ENCODE assay signal across 22 mouse cellular contexts in the genomic region with DNA sequence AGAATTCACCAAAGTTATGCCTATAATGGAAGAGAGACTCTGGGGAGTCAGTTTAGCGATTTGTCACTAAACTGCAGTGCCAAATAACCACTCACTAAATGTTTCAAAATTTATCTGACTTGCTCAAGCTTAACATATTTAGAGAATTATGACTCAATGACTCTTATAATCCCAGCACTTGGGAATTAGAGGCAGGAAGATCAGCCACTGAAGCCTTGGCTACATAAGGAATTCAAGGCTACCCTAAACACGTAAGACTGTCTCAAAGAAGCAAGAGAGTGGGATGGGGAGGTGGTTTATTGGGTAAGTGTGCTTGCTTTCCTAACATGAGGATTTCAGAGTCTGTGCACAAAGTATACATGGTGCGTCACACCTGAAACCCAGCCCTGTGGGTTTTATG.
DNase-seq lines count a peak whose midpoint lies in the region; ATAC-seq lines count a peak whose summit lies in the region.
"Had no signal": no experiment of that assay in that cellular context is flagged by ENCODE, and none has a peak within 500 bp of the region (broad histone marks: within the 10 kb centered on the region; RNA-seq: fewer than 3 reads in every experiment).

No protein-coding gene starts in this region.

- H3K4me1 ChIP-seq in hindbrain, embryonic 13.5 days (replicated peaks) = no peaks in the 10 kb centered on the region
- H3K4me1 ChIP-seq in hindbrain, embryonic 10.5 days (replicated peaks) = no peaks in the 10 kb centered on the region
- H3K4me1 ChIP-seq in midbrain, embryonic 10.5 days = no peaks in the 10 kb centered on the region

- H3K9me3 ChIP-seq in hindbrain, embryonic 13.5 days = no peaks in the 10 kb centered on the region
- H3K9me3 ChIP-seq in hindbrain, embryonic 10.5 days = peaks cover 8% of the 10 kb centered on the region; the same call in 1 of the 2 replicates
- no peaks in the 10 kb centered on the region for H3K9me3 ChIP-seq in midbrain, embryonic 10.5 days (replicated peaks)
- H3K9me3 ChIP-seq: G1E had no signal

- no peak for ATAC-seq in hindbrain, embryonic 13.5 days (ENCODE audit: low FRiP score)
- ATAC-seq: activated CD4-positive, CD25-positive, alpha-beta regulatory T cell, adult 4 months; CD4-positive, CD25-positive, alpha-beta regulatory T cell, adult 4 months; Patski had no signal

- intact Hi-C loops in heart, postnatal 36 days (cut with DNase I) = no loop called here

- H3K4me3 ChIP-seq in hindbrain, embryonic 13.5 days = no peak overlapping the region
- no peak overlapping the region for H3K4me3 ChIP-seq in hindbrain, embryonic 10.5 days
- H3K4me3 ChIP-seq in midbrain, embryonic 10.5 days = no peak overlapping the region

- no peak overlapping the region for H3K9ac ChIP-seq in hindbrain, embryonic 13.5 days

- 91% methylated on average over 3 of the region's 3 CpGs for WGBS in hindbrain, embryonic 13.5 days
- WGBS in hindbrain, embryonic 10.5 days = 92% methylated on average over 3 of the region's 3 CpGs
- WGBS in midbrain, embryonic 10.5 days = 84% methylated on average over 3 of the region's 3 CpGs

- peak; percentile 37 for DNase-seq in heart, adult 11 months
- no peak for DNase-seq in heart, postnatal 36 days
- DNase-seq in hindbrain, embryonic 10.5 days (ENCODE audit: low spot score) = no peak
- peak; percentile 89 for DNase-seq in fat pad, adult 2 months (ENCODE audit: extremely low read depth, low read depth, low spot score)
- peak; percentile 91 for DNase-seq in gonadal fat pad, adult 2 months (ENCODE audit: low read depth)
- DNase-seq in midbrain, embryonic 10.5 days (ENCODE audit: low spot score) = no peak
- DNase-seq in adrenal gland, postnatal 14 days = no peak
- DNase-seq: adrenal gland, adult 2 months; adrenal gland, adult 8-10 months; adrenal gland, postnatal 10 days; adrenal gland, postnatal 25 days; adrenal gland, postnatal 36 days; B cell, adult 2 months; cerebellum, adult 11 months; cerebellum, adult 11-12 months; cerebellum, adult 18-20 months had no signal

- H3K36me3 ChIP-seq in hindbrain, embryonic 13.5 days = peaks cover 4% of the 10 kb centered on the region; the same call in 1 of the 2 replicates
- no peaks in the 10 kb centered on the region for H3K36me3 ChIP-seq in hindbrain, embryonic 10.5 days
- H3K36me3 ChIP-seq in midbrain, embryonic 10.5 days = no peaks in the 10 kb centered on the region
- H3K36me3 ChIP-seq: G1E had no signal

- 0 out of 2 replicates have a peak overlapping the region, but pooled peaks have one; percentile 26 for H3K27ac ChIP-seq in hindbrain, embryonic 13.5 days
- H3K27ac ChIP-seq in hindbrain, embryonic 10.5 days = no peak overlapping the region
- no peak overlapping the region for H3K27ac ChIP-seq in midbrain, embryonic 10.5 days (replicated peaks)

- H3K27me3 ChIP-seq in hindbrain, embryonic 13.5 days = no peaks in the 10 kb centered on the region
- H3K27me3 ChIP-seq in hindbrain, embryonic 10.5 days (ENCODE audit: insufficient read depth, poor library complexity, severe bottlenecking) = no peaks in the 10 kb centered on the region
- no peaks in the 10 kb centered on the region for H3K27me3 ChIP-seq in midbrain, embryonic 10.5 days (ENCODE audit: low read depth, poor library complexity, severe bottlenecking)
- H3K27me3 ChIP-seq: CH12.LX, Patski had no signal

- H3K4me2 ChIP-seq in hindbrain, embryonic 13.5 days = no peak overlapping the region

Comparison
In these comparisons a context has a peak if more than half of its experiments do, and no peak if none do; other contexts are left out.
1. DNase-seq: peak in heart, adult 11 months (single experiment), fat pad, adult 2 months (single experiment) and gonadal fat pad, adult 2 months (single experiment); none in heart, postnatal 36 days (0 of 2), hindbrain, embryonic 10.5 days (single experiment), midbrain, embryonic 10.5 days (single experiment) and adrenal gland, postnatal 14 days (single experiment).